Mouse (Mus musculus) liver, embryonic 13.5 days (tissue): ENCODE measurements around the gene Slc23a3. TPM values are rescaled to one million over a fixed set of nuclear protein-coding genes. Genes with fewer than 3 reads are reported as not detected.

Source experiments
- ATAC-seq: fragments of 200-750 bp; cut with Nextera tagmentation; 2 replicates; pipeline ENCODE4 v1.8.0; 2017; ENCODE audit warnings: low read depth, mild to moderate bottlenecking, moderate number of reproducible peaks, moderate library complexity
- DNase-seq: peaks from one replicate; pipeline ENCODE4 v3.0.0; 2022
- H3K27ac ChIP-seq: fragments of 300-500 bp; sonication (generic); 2 replicates; pipeline ENCODE4 v1.5.1; 2015; ENCODE audit warnings: moderate library complexity, mild to moderate bottlenecking, inconsistent platforms
- H3K27me3 ChIP-seq: fragments of 300-500 bp; sonication (generic); 2 replicates; pipeline ENCODE4 v1.6.1; 2015; ENCODE audit warnings: mild to moderate bottlenecking, inconsistent platforms
- H3K36me3 ChIP-seq: fragments of 300-500 bp; sonication (generic); 2 replicates; pipeline ENCODE4 v1.6.1; 2015; ENCODE audit warnings: mild to moderate bottlenecking, inconsistent platforms
- H3K4me1 ChIP-seq: fragments of 300-500 bp; sonication (generic); replicated peaks from 2 replicates; pipeline ENCODE4 v1.6.1; 2015; ENCODE audit warnings: inconsistent platforms
- H3K4me2 ChIP-seq: fragments of 300-500 bp; sonication (generic); 2 replicates; pipeline ENCODE4 v1.6.1; 2015; ENCODE audit warnings: inconsistent platforms, mild to moderate bottlenecking, moderate library complexity
- H3K4me3 ChIP-seq: fragments of 300-500 bp; sonication (generic); replicated peaks from 2 replicates; pipeline ENCODE4 v1.5.1; 2015; ENCODE audit warnings: mild to moderate bottlenecking, inconsistent platforms
- H3K9ac ChIP-seq: fragments of 300-500 bp; sonication (generic); 2 replicates; pipeline ENCODE4 v1.6.1; 2015; ENCODE audit warnings: mild to moderate bottlenecking, inconsistent platforms
- H3K9me3 ChIP-seq: fragments of 300-500 bp; sonication (generic); replicated peaks from 2 replicates; pipeline ENCODE4 v1.6.1; 2016; ENCODE audit warnings: inconsistent platforms
- WGBS: fragments of 180-500 bp; shearing (Covaris S2); methylation state at CpG from one replicate; pipeline ENCODE4 v1.1.7; 2015; ENCODE audit not compliant: insufficient replicate concordance; 5-methylcytosine and 5-hydroxymethylcytosine counted together
- polyA plus RNA-seq: library from polyadenylated mRNA; unstranded; fragments of >200 nt; fragmentation: Nextera tagmentation; extraction: Ambion mirVana; gene quantifications from 2 replicates; pipeline ENCODE4 v1.2.1, GENCODE M21; 2015

Gene Slc23a3
- polyA plus RNA-seq: 0.85 and 1.1 TPM in 2 replicates

GRCm38 (mm10) chr1:75133421-75134207, at the start of gene Slc23a3:
Slc23a3 (minus strand) TSS chr1:75133890.
- H3K4me1 ChIP-seq: peaks cover 59% of the 10 kb centered on the region
- no peaks in the 10 kb centered on the region for H3K9me3 ChIP-seq
- H3K9ac ChIP-seq: peak within 1 kb of the TSS; percentile 14; the same call in 1 of the 2 replicates
- peaks cover 39% of the 10 kb centered on the region for H3K36me3 ChIP-seq
- no peaks in the 10 kb centered on the region for H3K27me3 ChIP-seq
- 54% methylated on average over 12 of the region's 12 CpGs for WGBS
- H3K27ac ChIP-seq: peak within 1 kb of the TSS; percentile 19
- ATAC-seq (no peak), DNase-seq (no peak)
- H3K4me3 ChIP-seq: no peak within 1 kb of the TSS
- peak within 1 kb of the TSS; percentile 21 for H3K4me2 ChIP-seq

GRCm38 (mm10) chr1:75182160-75182559, 48.5 kb upstream of the Slc23a3 start:
- DNase-seq (no peak), ATAC-seq (no peak)
- Histone ChIP-seq H3K27ac (peak overlapping the region; percentile 100; the same call in 1 of the 2 replicates), H3K9ac (no peak overlapping the region), H3K27me3 (no peaks in the 10 kb centered on the region), H3K4me1 (peaks cover 40% of the 10 kb centered on the region), H3K36me3 (peaks cover 76% of the 10 kb centered on the region), H3K4me3 (no peak overlapping the region), H3K9me3 (0 out of 2 replicates have a peak, but pooled peaks cover 4% of the 10 kb centered on the region), H3K4me2 (no peak overlapping the region)
- 68% methylated on average over 4 of the region's 4 CpGs for WGBS

- Histone ChIP-seq H3K9me3 (0 out of 2 replicates have a peak, but pooled peaks cover 4% of the 10 kb centered on the region), H3K27me3 (no peaks in the 10 kb centered on the region), H3K36me3 (peaks cover 76% of the 10 kb centered on the region), H3K27ac (peak overlapping the region; percentile 100), H3K4me1 (peaks cover 48% of the 10 kb centered on the region), H3K9ac (peak overlapping the region; percentile 99; the same call in 1 of the 2 replicates), H3K4me2 (peak overlapping the region; percentile 96; the same call in 1 of the 2 replicates), H3K4me3 (no peak overlapping the region)
- ATAC-seq (no peak), DNase-seq (no peak)
- 83% methylated on average over 4 of the region's 4 CpGs for WGBS
Observed at GRCm38 (mm10) chr1:75181377-75181870, 47.7 kb upstream of the Slc23a3 start.

- WGBS: 36% methylated on average over 7 of the region's 7 CpGs
- H3K27ac ChIP-seq: peak overlapping the region; percentile 100
- DNase-seq: no peak
- peak overlapping the region; percentile 96 for H3K4me2 ChIP-seq
- peak overlapping the region; percentile 95 for H3K4me3 ChIP-seq
- no peaks in the 10 kb centered on the region for H3K27me3 ChIP-seq
- H3K9ac ChIP-seq: peak overlapping the region; percentile 99
- H3K9me3 ChIP-seq: 0 out of 2 replicates have a peak, but pooled peaks cover 4% of the 10 kb centered on the region
- 0 out of 2 replicates have a peak, but pooled peaks have one; percentile 10 for ATAC-seq
- H3K4me1 ChIP-seq: peaks cover 55% of the 10 kb centered on the region
- H3K36me3 ChIP-seq: peaks cover 76% of the 10 kb centered on the region
Observed at GRCm38 (mm10) chr1:75180741-75181140, 47.1 kb upstream of the Slc23a3 start.

- H3K9ac ChIP-seq: peak within 1 kb of the TSS; percentile 99
- H3K4me3 ChIP-seq: peak within 1 kb of the TSS; percentile 95
- 0 out of 2 replicates have a peak, but pooled peaks cover 4% of the 10 kb centered on the region for H3K9me3 ChIP-seq
- ATAC-seq (peak; percentile 87), DNase-seq (peak; percentile 92)
- under 1% methylated on average over 31 of the region's 31 CpGs for WGBS
- no peaks in the 10 kb centered on the region for H3K27me3 ChIP-seq
- H3K4me1 ChIP-seq: peaks cover 59% of the 10 kb centered on the region
- H3K4me2 ChIP-seq: peak within 1 kb of the TSS; percentile 96
- peak within 1 kb of the TSS; percentile 100 for H3K27ac ChIP-seq
- peaks cover 76% of the 10 kb centered on the region for H3K36me3 ChIP-seq
Observed at GRCm38 (mm10) chr1:75180105-75180590, 46.5 kb upstream of the Slc23a3 start, which contains the start of gene Abcb6. Abcb6 (minus strand) TSS chr1:75180392.

GRCm38 (mm10) chr1:75179334-75180104, 45.8 kb upstream of the Slc23a3 start:
- ATAC-seq (peak; percentile 79), DNase-seq (peak; percentile 73)
- WGBS: 3% methylated on average over 23 of the region's 23 CpGs
- H3K36me3 ChIP-seq: peaks cover 76% of the 10 kb centered on the region
- H3K9me3 ChIP-seq: 0 out of 2 replicates have a peak, but pooled peaks cover 4% of the 10 kb centered on the region
- H3K27me3 ChIP-seq: no peaks in the 10 kb centered on the region
- peaks cover 59% of the 10 kb centered on the region for H3K4me1 ChIP-seq
- H3K27ac ChIP-seq: peak overlapping the region; percentile 100
- peak overlapping the region; percentile 95 for H3K4me3 ChIP-seq
- peak overlapping the region; percentile 99 for H3K9ac ChIP-seq
- peak overlapping the region; percentile 96 for H3K4me2 ChIP-seq

GRCm38 (mm10) chr1:75168472-75169464, 35.1 kb upstream of the Slc23a3 start, which contains the start of gene Zfand2b:
Zfand2b (plus strand) TSS chr1:75168646.
- H3K36me3 ChIP-seq: peaks cover 45% of the 10 kb centered on the region
- DNase-seq: peak; percentile 97
- H3K9ac ChIP-seq: peak within 1 kb of the TSS; percentile 93
- ATAC-seq: peak; percentile 96
- H3K4me2 ChIP-seq: peak within 1 kb of the TSS; percentile 91
- H3K4me3 ChIP-seq: peak within 1 kb of the TSS; percentile 89
- H3K4me1 ChIP-seq: peaks cover 35% of the 10 kb centered on the region
- H3K27ac ChIP-seq: peak within 1 kb of the TSS; percentile 98
- no peaks in the 10 kb centered on the region for H3K27me3 ChIP-seq
- 3% methylated on average over 59 of the region's 59 CpGs for WGBS
- H3K9me3 ChIP-seq: no peaks in the 10 kb centered on the region

- Histone ChIP-seq H3K4me1 (peaks cover 35% of the 10 kb centered on the region), H3K4me3 (peak overlapping the region; percentile 89), H3K27me3 (no peaks in the 10 kb centered on the region), H3K4me2 (peak overlapping the region; percentile 91), H3K9me3 (no peaks in the 10 kb centered on the region), H3K27ac (peak overlapping the region; percentile 98), H3K9ac (peak overlapping the region; percentile 93), H3K36me3 (peaks cover 38% of the 10 kb centered on the region)
- ATAC-seq: peak; percentile 26
- DNase-seq: no peak
- WGBS: 9% methylated on average over 7 of the region's 7 CpGs
Observed at GRCm38 (mm10) chr1:75168093-75168471, 34.4 kb upstream of the Slc23a3 start.

- no peak overlapping the region for H3K4me3 ChIP-seq
Observed at GRCm38 (mm10) chr1:75160256-75160617, 26.5 kb upstream of the Slc23a3 start.

More at GRCm38 (mm10) chr1:75160256-75160617, 26.5 kb upstream of the Slc23a3 start:
- peak overlapping the region; percentile 47 for H3K4me2 ChIP-seq
- H3K27me3 ChIP-seq: no peaks in the 10 kb centered on the region
- no peaks in the 10 kb centered on the region for H3K36me3 ChIP-seq
- H3K9ac ChIP-seq: peak overlapping the region; percentile 47
- peaks cover 49% of the 10 kb centered on the region for H3K4me1 ChIP-seq
- no peak for DNase-seq
- H3K27ac ChIP-seq: peak overlapping the region; percentile 91
- 19% methylated on average over 4 of the region's 4 CpGs for WGBS
- no peaks in the 10 kb centered on the region for H3K9me3 ChIP-seq
- peak; percentile 67 for ATAC-seq
